Mouse (Mus musculus): ENCODE results near the gene Chadl.

DNA sequence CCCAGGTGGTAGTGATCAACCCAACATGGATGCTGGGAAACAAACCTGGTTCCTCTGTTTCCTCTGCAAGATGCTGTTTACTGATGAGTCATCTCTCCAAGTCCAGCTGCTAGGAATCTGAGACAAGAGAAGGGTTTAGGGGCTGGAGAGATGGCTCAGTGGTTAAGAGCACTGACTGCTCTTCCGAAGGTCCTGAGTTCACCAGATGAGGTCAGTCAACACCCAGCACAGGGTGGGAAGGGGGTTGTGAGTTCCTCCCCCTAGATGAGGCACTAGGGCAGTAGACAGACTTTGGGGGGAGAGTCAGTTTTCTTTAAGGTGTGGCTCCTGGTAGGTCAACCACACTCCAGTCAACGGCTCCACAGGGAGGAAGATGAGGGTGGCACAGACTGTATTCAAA lies 35.4 kb downstream of the Chadl start:
- TF ChIP-seq CTCF (IDR thresholded peaks at IDR 0.05; ENCODE audit: borderline replicate concordance, insufficient read depth, low read depth, low read length) (no peak), POLR2A (IDR thresholded peaks at IDR 0.05; ENCODE audit: borderline replicate concordance, insufficient read depth, low read length) (no peak)

All from cerebellum, adult 2 months (tissue).